Mouse (Mus musculus): ENCODE measurements around the gene Ten1.

GRCm38 (mm10) chr11:116234901-116235300 is 36.2 kb downstream of the Ten1 start:
- no peak for TF ChIP-seq CTCF (IDR thresholded peaks at IDR 0.05; ENCODE audit: low read depth)
- TF ChIP-seq EP300 (optimal IDR thresholded peaks at IDR 0.05) = no peak
